9 mouse cellular contexts compared by ENCODE assay signal in genomic region chr2:181722213-181722612, GRCm38 (mm10). TPM values are rescaled to one million over a fixed set of nuclear protein-coding genes. Genes with fewer than 3 reads are reported as not detected.
DNase-seq lines count a peak whose midpoint lies in the region; ATAC-seq and TF ChIP-seq lines count a peak whose summit lies in the region.
"Had no signal": no experiment of that assay in that cellular context is flagged by ENCODE, and none has a peak within 500 bp of the region (broad histone marks: within the 10 kb centered on the region; RNA-seq: fewer than 3 reads in every experiment).

No protein-coding gene starts in this region.

- no peaks in the 10 kb centered on the region for H3K4me1 ChIP-seq in E14TG2a.4 (replicated peaks; ENCODE audit: low read depth, low read length)
- peaks cover 12% of the 10 kb centered on the region for H3K4me1 ChIP-seq in forebrain, embryonic 15.5 days
- H3K4me1 ChIP-seq in lung, postnatal 0 days (ENCODE audit: insufficient read depth, low read depth, low read length), result no peaks in the 10 kb centered on the region
- H3K4me1 ChIP-seq: lung, embryonic 15.5 days had no signal

- no peak overlapping the region for H3K27ac ChIP-seq in forebrain, embryonic 15.5 days (replicated peaks)
- no peak overlapping the region for H3K27ac ChIP-seq in lung, postnatal 0 days (ENCODE audit: low read length)
- H3K27ac ChIP-seq: lung, embryonic 15.5 days had no signal

- DNase-seq in kidney, adult 18-20 months, result peak; percentile 31
- DNase-seq in kidney, adult 11 months, result no peak
- peak; percentile 73 for DNase-seq in brain, adult 2 months (ENCODE audit: low read depth, low spot score)
- DNase-seq in lung, postnatal 0 days (ENCODE audit: low spot score), result peak; percentile 39
- peak; percentile 39 for DNase-seq in thymus, postnatal 14 days

- no peak overlapping the region for H3K4me2 ChIP-seq in forebrain, embryonic 15.5 days (replicated peaks)
- H3K4me2 ChIP-seq in lung, postnatal 0 days (replicated peaks; ENCODE audit: low read depth, low read length), result no peak overlapping the region
- H3K4me2 ChIP-seq: lung, embryonic 15.5 days had no signal

- no peak for TF ChIP-seq EP300 in lung, postnatal 0 days (IDR thresholded peaks at IDR 0.05)

- WGBS in forebrain, embryonic 15.5 days, result 18% methylated on average over 3 of the region's 3 CpGs
- WGBS in lung, postnatal 0 days, result 7% methylated on average over 3 of the region's 3 CpGs

- H3K36me3 ChIP-seq in E14TG2a.4 (ENCODE audit: insufficient read depth, low read length), result no peaks in the 10 kb centered on the region
- H3K36me3 ChIP-seq in forebrain, embryonic 15.5 days, result peaks cover 16% of the 10 kb centered on the region
- no peaks in the 10 kb centered on the region for H3K36me3 ChIP-seq in lung, postnatal 0 days (ENCODE audit: insufficient read depth, low read length)
- H3K36me3 ChIP-seq: lung, embryonic 15.5 days had no signal

- peak; percentile 54 for TF ChIP-seq CTCF in E14TG2a.4 (conservative IDR thresholded peaks at IDR 0.05; ENCODE audit: low read length)
- TF ChIP-seq CTCF in lung, postnatal 0 days (IDR thresholded peaks at IDR 0.05), result peak; percentile 69

- H3K9me3 ChIP-seq in E14TG2a.4 (ENCODE audit: low read length), result no peaks in the 10 kb centered on the region
- no peaks in the 10 kb centered on the region for H3K9me3 ChIP-seq in forebrain, embryonic 15.5 days
- H3K9me3 ChIP-seq in lung, postnatal 0 days (ENCODE audit: low read length), result no peaks in the 10 kb centered on the region
- H3K9me3 ChIP-seq: lung, embryonic 15.5 days had no signal

- H3K4me3 ChIP-seq in E14TG2a.4 (replicated peaks; ENCODE audit: low read length), result no peak overlapping the region
- H3K4me3 ChIP-seq in forebrain, embryonic 15.5 days, result no peak overlapping the region
- no peak overlapping the region for H3K4me3 ChIP-seq in lung, postnatal 0 days (ENCODE audit: low read depth, low read length)
- H3K4me3 ChIP-seq: lung, embryonic 15.5 days had no signal

- no peak overlapping the region for H3K9ac ChIP-seq in forebrain, embryonic 15.5 days (replicated peaks)
- H3K9ac ChIP-seq in lung, postnatal 0 days (replicated peaks; ENCODE audit: low read depth), result no peak overlapping the region
- H3K9ac ChIP-seq: lung, embryonic 15.5 days had no signal

- ATAC-seq in forebrain, embryonic 15.5 days (replicated peaks), result peak; percentile 38; the same call in 1 of the 2 replicates
- ATAC-seq in lung, postnatal 0 days, result no peak
- no peak for ATAC-seq in erythroid progenitor cell, adult 5-6 weeks (replicated peaks; ENCODE audit: low FRiP score, poor library complexity, severe bottlenecking)

- no peaks in the 10 kb centered on the region for H3K27me3 ChIP-seq in E14TG2a.4 (ENCODE audit: insufficient read depth, low read length)
- H3K27me3 ChIP-seq in forebrain, embryonic 15.5 days, result no peaks in the 10 kb centered on the region
- H3K27me3 ChIP-seq in lung, postnatal 0 days (replicated peaks; ENCODE audit: insufficient read depth, low read length), result no peaks in the 10 kb centered on the region
- H3K27me3 ChIP-seq: lung, embryonic 15.5 days had no signal

RNA-seq across cellular contexts. Expression of gene Oprl1, which starts 7.4 kb away (rescaled TPM):
- 47.6 and 54.1 TPM in 2 replicates for polyA plus RNA-seq in forebrain, embryonic 15.5 days (2015; fragmentation: Nextera tagmentation; extraction: Ambion mirVana)
- 0.20 TPM in 1 of 2 replicates, not detected in the other for polyA plus RNA-seq in lung, postnatal 0 days (2015; fragmentation: Nextera tagmentation; extraction: Ambion mirVana)
- total RNA-seq in erythroid progenitor cell, adult 5-6 weeks (2015; ENCODE audit: low replicate concordance), result not detected in 2 replicates
- not detected in 2 replicates for total RNA-seq in erythroid progenitor cell, adult 5-6 weeks (2017; ENCODE audit: low replicate concordance)

RNA-seq across cellular contexts. Expression of gene Lkaaear1, which starts 24.0 kb away (rescaled TPM):
- not detected in 2 replicates for polyA plus RNA-seq in forebrain, embryonic 15.5 days (2015; fragmentation: Nextera tagmentation; extraction: Ambion mirVana)
- not detected in 2 replicates for polyA plus RNA-seq in lung, postnatal 0 days (2015; fragmentation: Nextera tagmentation; extraction: Ambion mirVana)
- total RNA-seq in erythroid progenitor cell, adult 5-6 weeks (2015; ENCODE audit: low replicate concordance), result not detected in 2 replicates
- total RNA-seq in erythroid progenitor cell, adult 5-6 weeks (2017; ENCODE audit: low replicate concordance), result not detected in 2 replicates
- polyA plus RNA-seq: lung, embryonic 15.5 days had no signal

RNA-seq across cellular contexts. Expression of gene Rgs19, which starts 28.4 kb away (rescaled TPM):
- polyA plus RNA-seq in forebrain, embryonic 15.5 days (2015; fragmentation: Nextera tagmentation; extraction: Ambion mirVana), result 49.1 and 49.7 TPM in 2 replicates
- 32.7 and 33.3 TPM in 2 replicates for polyA plus RNA-seq in lung, postnatal 0 days (2015; fragmentation: Nextera tagmentation; extraction: Ambion mirVana)
- total RNA-seq in erythroid progenitor cell, adult 5-6 weeks (2015; ENCODE audit: low replicate concordance), result 84.0 and 98.9 TPM in 2 replicates
- 17.1 and 33.1 TPM in 2 replicates for total RNA-seq in erythroid progenitor cell, adult 5-6 weeks (2017; ENCODE audit: low replicate concordance)

RNA-seq across cellular contexts. Expression of gene Myt1, which starts 40.9 kb away (rescaled TPM):
- polyA plus RNA-seq in forebrain, embryonic 15.5 days (2015; fragmentation: Nextera tagmentation; extraction: Ambion mirVana), result 26.7 and 30.7 TPM in 2 replicates
- not detected in 2 replicates for polyA plus RNA-seq in lung, postnatal 0 days (2015; fragmentation: Nextera tagmentation; extraction: Ambion mirVana)
- not detected in 2 replicates for total RNA-seq in erythroid progenitor cell, adult 5-6 weeks (2015; ENCODE audit: low replicate concordance)
- total RNA-seq in erythroid progenitor cell, adult 5-6 weeks (2017; ENCODE audit: low replicate concordance), result not detected in 2 replicates

RNA-seq across cellular contexts. Expression of gene Tcea2, which starts 42.1 kb away (rescaled TPM):
- polyA plus RNA-seq in forebrain, embryonic 15.5 days (2015; fragmentation: Nextera tagmentation; extraction: Ambion mirVana), result 44.8 and 51.4 TPM in 2 replicates
- 14.1 and 15.3 TPM in 2 replicates for polyA plus RNA-seq in lung, postnatal 0 days (2015; fragmentation: Nextera tagmentation; extraction: Ambion mirVana)
- 2.2 TPM in 1 of 2 replicates, not detected in the other for total RNA-seq in erythroid progenitor cell, adult 5-6 weeks (2015; ENCODE audit: low replicate concordance)
- 1.9 TPM in 1 of 2 replicates, not detected in the other for total RNA-seq in erythroid progenitor cell, adult 5-6 weeks (2017; ENCODE audit: low replicate concordance)

Comparison
In these comparisons a context has a peak if more than half of its experiments do, and no peak if none do; other contexts are left out.
1. RNA of gene Oprl1, which starts 7.4 kb away (polyA plus RNA-seq): 47.6 to 54.1 TPM in forebrain, embryonic 15.5 days; 0.20 TPM in lung, postnatal 0 days; every median in the first group is over 10 times any median in the second.